Mouse (Mus musculus): ENCODE measurements at regions not wholly inside any gene's neighbourhood (a gene's known extent, or its start where the extent isn't known, plus 50 kb on each side); places are given as distances from the start of the nearest gene placed in this dataset.

DNA sequence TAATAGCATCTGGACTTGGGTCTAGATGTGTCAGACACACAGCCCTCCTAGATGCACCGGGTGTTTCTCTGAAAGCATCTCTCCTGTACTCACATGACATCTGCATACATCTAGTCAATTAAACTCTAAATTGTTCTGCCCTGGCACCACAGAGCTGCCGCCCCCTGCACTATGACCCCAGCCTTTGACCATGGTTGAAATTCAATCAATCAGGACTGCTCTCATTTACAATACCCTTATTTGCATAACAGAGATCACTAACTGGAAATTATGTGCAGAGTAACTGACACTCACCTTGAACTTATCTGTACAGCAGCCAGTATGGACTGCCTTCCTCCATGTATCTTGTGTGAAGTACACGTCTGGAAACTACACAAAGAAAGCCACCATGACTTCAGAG lies 193.5 kb upstream of the Arpp21 start:
- H3K9ac ChIP-seq (replicated peaks): no peak overlapping the region
- no peaks in the 10 kb centered on the region for H3K27me3 ChIP-seq

DNA sequence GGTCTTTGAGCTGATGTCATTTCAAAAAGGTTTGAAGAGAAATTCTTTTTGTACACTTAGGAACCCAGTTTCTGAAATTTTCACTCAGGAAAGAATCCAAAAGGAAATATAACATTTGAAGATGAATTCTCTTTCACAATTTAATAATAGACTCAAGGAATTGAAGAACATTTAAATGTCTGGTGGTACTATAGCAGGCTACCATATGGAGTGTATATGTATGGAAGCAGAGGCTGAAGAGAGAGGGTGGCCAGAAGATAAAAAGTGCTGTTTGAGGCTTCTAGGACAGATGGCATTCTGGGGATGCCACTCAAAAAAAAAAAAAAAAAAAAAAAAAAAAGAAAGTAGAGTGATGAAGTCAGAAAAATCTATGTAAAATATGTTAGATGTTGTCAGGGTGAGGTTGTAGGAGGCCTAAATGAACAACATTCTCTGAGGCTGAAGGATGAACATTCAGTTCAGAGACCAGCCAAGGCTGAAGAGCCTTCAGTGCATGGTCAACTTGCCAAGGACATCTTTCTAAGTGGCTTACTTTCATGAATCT lies 170.1 kb upstream of the Arpp21 start:
- ATAC-seq (replicated peaks): no peak
- 0 out of 2 replicates have a peak, but pooled peaks cover 8% of the 10 kb centered on the region for H3K9me3 ChIP-seq
- no peaks in the 10 kb centered on the region for H3K36me3 ChIP-seq
- no peaks in the 10 kb centered on the region for H3K27me3 ChIP-seq
- H3K4me1 ChIP-seq: no peaks in the 10 kb centered on the region
- H3K4me2 ChIP-seq (replicated peaks): no peak overlapping the region
- no peak overlapping the region for H3K4me3 ChIP-seq
- no peak overlapping the region for H3K27ac ChIP-seq (replicated peaks)
- H3K9ac ChIP-seq (replicated peaks): no peak overlapping the region

More for the DNA sequence above, 193.5 kb upstream of the Arpp21 start:
- H3K4me3 ChIP-seq: no peak overlapping the region
- 55% methylated on average over 3 of the region's 3 CpGs for WGBS
- no peaks in the 10 kb centered on the region for H3K36me3 ChIP-seq
- ATAC-seq (replicated peaks): no peak
- no peak overlapping the region for H3K27ac ChIP-seq (replicated peaks)
- H3K4me1 ChIP-seq: no peaks in the 10 kb centered on the region
- no peaks in the 10 kb centered on the region for H3K9me3 ChIP-seq
- H3K4me2 ChIP-seq (replicated peaks): no peak overlapping the region

DNA sequence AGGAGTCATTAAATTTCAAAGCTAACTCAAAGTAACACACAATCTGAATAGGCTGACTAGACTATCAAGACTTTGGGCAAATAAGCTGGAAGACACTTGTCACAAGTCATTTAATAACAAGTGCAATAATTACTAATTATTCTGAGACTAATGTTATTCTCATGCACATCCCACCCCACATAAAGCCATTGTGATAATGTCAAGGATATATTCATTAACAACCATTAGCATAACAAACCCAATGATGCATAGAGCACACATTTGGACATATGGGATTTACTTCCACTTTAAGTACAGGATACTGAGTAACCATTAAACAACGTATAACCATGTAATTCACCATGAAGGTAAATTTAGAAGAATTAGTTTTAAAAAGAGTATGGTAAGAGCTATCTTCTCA lies 135.0 kb upstream of the Arpp21 start:
- ATAC-seq (replicated peaks): no peak
- 79% methylated on average over 1 of the region's 1 CpGs for WGBS

DNA sequence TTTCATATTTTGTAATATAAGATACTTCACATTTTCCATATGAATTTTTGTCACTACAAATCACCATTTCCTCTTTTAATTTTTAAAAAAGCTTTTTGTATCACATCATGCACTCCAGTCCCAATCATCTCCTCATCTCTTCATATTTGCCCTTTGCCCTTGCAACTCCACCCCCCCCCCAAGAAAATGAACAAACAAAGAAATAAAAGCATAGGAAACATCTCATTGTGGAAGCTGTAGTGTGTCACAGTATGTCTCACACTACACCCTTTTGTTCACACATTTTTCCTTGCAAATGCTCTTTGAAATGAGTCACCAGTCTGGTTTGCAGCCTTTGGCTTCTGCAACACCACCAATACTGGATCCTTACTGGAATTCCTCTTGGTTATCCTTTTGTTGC lies 131.6 kb upstream of the Arpp21 start:
- no peak for ATAC-seq (replicated peaks)
- H3K27me3 ChIP-seq: no peaks in the 10 kb centered on the region
- no peaks in the 10 kb centered on the region for H3K36me3 ChIP-seq
- no peak overlapping the region for H3K4me2 ChIP-seq (replicated peaks)
- no peaks in the 10 kb centered on the region for H3K4me1 ChIP-seq
- H3K4me3 ChIP-seq: no peak overlapping the region
- H3K27ac ChIP-seq (replicated peaks): no peak overlapping the region
- no peaks in the 10 kb centered on the region for H3K9me3 ChIP-seq
- H3K9ac ChIP-seq (replicated peaks): no peak overlapping the region

More for the DNA sequence above, 135.0 kb upstream of the Arpp21 start:
- Histone ChIP-seq H3K27me3 (no peaks in the 10 kb centered on the region), H3K4me1 (no peaks in the 10 kb centered on the region), H3K4me2 (replicated peaks) (no peak overlapping the region), H3K4me3 (no peak overlapping the region), H3K9ac (replicated peaks) (no peak overlapping the region), H3K9me3 (no peaks in the 10 kb centered on the region), H3K27ac (replicated peaks) (no peak overlapping the region), H3K36me3 (no peaks in the 10 kb centered on the region)

DNA sequence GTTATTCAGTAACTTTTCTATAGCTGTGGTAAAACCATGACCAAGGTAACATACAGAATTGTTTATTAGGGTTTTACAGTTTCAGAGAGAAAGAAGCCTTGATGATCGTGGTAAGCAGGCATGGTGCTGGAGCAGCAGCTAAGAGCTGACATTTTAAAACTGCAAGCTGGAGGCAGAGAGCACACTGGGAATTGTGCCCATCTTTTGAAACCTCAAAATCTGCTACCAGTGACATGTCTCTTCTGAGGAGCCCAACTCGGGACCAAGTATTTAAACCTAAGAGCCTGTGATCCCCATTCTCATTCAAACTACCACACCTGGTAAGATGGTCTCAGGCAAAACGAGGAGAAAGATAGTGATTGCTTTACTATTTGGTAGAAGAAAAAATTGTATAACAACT lies 125.6 kb upstream of the Arpp21 start:
- Histone ChIP-seq H3K9ac (replicated peaks) (no peak overlapping the region), H3K4me2 (replicated peaks) (no peak overlapping the region), H3K27ac (replicated peaks) (peak overlapping the region; percentile 31; the same call in 1 of the 2 replicates), H3K27me3 (no peaks in the 10 kb centered on the region), H3K4me3 (no peak overlapping the region), H3K4me1 (peaks cover 11% of the 10 kb centered on the region), H3K36me3 (no peaks in the 10 kb centered on the region), H3K9me3 (no peaks in the 10 kb centered on the region)
- no peak for ATAC-seq (replicated peaks)
- WGBS: 70% methylated on average over 3 of the region's 3 CpGs

DNA sequence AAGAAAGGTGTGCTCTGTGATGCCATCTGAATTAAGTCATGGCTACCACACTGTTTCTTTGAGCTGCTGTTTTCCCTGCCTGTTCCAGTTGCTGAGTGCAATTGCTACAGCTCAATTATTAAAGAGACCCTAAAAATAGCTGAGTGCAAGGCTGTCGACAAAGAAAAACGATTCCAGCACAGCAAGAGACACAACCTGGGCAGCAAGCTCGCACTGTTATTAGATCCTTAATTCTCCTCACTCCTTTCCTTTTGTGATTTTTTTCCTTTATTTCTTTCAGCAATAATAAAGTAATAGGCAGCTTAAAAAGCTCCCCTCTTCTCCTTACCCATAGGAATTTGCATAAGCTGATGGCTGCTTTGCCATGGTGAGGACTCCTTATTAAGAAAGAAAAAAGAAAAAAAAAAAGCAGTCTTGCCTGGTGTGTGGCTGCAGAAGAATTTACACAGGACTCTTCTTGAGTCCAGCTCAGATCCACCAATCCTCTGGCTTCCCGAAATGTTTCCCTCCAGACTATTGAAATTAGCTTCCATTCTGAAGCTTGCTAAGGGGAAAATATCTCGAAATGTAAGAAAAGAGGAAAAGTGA lies 123.1 kb upstream of the Arpp21 start:
- Histone ChIP-seq H3K4me2 (replicated peaks) (no peak overlapping the region), H3K9ac (replicated peaks) (no peak overlapping the region), H3K27me3 (no peaks in the 10 kb centered on the region), H3K36me3 (no peaks in the 10 kb centered on the region), H3K9me3 (no peaks in the 10 kb centered on the region), H3K4me1 (peaks cover 11% of the 10 kb centered on the region), H3K27ac (replicated peaks) (peak overlapping the region; percentile 72), H3K4me3 (no peak overlapping the region)
- 4% methylated on average over 5 of the region's 5 CpGs for WGBS
- no peak for ATAC-seq (replicated peaks)

DNA sequence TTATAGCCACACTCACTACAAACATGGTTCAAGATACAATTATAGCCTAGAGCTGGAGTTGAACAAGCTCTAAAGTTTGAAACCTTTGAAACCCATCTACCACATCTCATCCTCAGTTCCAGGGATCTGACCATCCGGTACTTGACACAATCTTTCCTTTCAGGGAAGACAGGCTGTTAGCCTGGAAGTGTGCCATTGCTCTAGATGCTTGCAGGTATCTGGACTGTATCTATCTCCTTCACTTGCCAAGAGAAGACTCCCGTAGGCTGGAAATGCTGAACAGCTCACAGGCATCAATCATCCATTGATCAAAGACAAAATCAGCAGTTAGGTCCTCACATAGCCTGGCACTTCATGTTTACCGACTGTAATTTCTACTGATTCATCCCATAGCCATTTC lies 117.5 kb upstream of the Arpp21 start:
- H3K4me1 ChIP-seq: no peaks in the 10 kb centered on the region
- H3K9ac ChIP-seq (replicated peaks): no peak overlapping the region
- H3K27ac ChIP-seq (replicated peaks): no peak overlapping the region
- H3K27me3 ChIP-seq: no peaks in the 10 kb centered on the region
- H3K36me3 ChIP-seq: no peaks in the 10 kb centered on the region
- ATAC-seq (replicated peaks): no peak
- H3K4me3 ChIP-seq: no peak overlapping the region
- H3K4me2 ChIP-seq (replicated peaks): no peak overlapping the region
- WGBS: 80% methylated on average over 3 of the region's 3 CpGs
- no peaks in the 10 kb centered on the region for H3K9me3 ChIP-seq

DNA sequence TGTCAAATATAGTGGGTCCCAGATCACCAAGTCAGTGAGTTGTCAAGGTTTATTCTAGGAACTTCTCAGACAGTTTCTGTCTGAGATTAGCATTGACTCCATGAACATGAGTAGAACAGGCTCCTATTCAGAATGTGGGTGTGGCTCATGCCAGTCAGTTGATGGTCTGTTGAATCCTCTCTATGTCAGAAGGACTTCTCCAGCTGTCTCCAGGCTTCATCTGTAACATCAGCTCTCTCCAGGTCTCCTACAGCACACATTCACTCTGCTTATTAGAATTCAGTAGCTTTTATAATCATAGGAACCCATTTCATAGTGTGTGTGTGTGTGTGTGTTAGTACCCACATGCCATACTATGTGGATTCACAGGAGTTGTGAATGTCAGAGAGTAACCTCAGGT lies 113.2 kb upstream of the Arpp21 start:
- Histone ChIP-seq H3K9ac (replicated peaks) (no peak overlapping the region), H3K27me3 (no peaks in the 10 kb centered on the region), H3K27ac (replicated peaks) (no peak overlapping the region), H3K9me3 (no peaks in the 10 kb centered on the region), H3K36me3 (no peaks in the 10 kb centered on the region), H3K4me1 (no peaks in the 10 kb centered on the region), H3K4me2 (replicated peaks) (no peak overlapping the region), H3K4me3 (no peak overlapping the region)
- ATAC-seq (replicated peaks): no peak

DNA sequence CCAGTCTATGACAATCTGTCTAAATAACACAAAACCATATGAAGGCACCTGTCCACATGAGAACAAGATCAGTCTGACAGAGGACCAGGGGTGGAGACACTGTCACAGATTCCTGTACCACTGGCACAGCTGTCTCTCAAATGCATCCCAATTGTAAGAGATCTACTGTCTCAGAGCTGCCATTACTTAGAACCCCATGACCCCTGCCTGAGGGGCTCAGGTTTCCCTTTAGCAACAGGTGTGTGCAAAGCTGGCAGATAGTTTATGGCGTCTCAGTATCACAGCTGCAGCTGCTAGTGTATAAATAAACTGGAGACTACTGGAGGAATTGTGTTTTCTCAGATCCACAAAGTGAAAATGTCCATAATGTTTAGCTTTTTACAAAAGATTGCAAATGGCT lies 109.1 kb upstream of the Arpp21 start:
- no peak overlapping the region for H3K9ac ChIP-seq (replicated peaks)
- ATAC-seq (replicated peaks): no peak

DNA sequence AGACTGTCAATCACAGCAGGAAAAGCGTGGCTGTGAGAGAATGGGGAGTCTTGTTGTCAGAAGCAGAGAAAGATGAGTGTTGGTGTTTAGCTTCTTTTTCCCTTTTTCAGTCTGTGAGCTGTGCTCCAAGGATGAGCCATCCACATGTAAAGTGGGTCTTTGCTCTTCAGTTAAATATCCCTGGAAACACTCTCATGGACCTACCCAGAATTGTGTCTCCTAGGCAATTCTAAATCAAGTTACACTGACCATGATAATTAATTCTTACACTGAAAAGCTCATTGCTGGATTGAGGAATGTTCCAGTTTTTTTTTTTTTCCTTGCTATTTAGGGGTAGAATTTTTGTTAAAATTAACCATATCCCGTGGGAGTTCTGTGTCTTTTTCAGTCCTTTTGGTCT lies 104.6 kb upstream of the Arpp21 start:
- 69% methylated on average over 2 of the region's 2 CpGs for WGBS
- Histone ChIP-seq H3K9me3 (no peaks in the 10 kb centered on the region), H3K4me2 (replicated peaks) (no peak overlapping the region), H3K4me3 (no peak overlapping the region), H3K9ac (replicated peaks) (no peak overlapping the region), H3K27ac (replicated peaks) (no peak overlapping the region), H3K36me3 (no peaks in the 10 kb centered on the region), H3K4me1 (no peaks in the 10 kb centered on the region), H3K27me3 (no peaks in the 10 kb centered on the region)
- ATAC-seq (replicated peaks): no peak

More for the DNA sequence above, 109.1 kb upstream of the Arpp21 start:
- Histone ChIP-seq H3K27ac (replicated peaks) (no peak overlapping the region), H3K4me3 (no peak overlapping the region), H3K4me2 (replicated peaks) (no peak overlapping the region), H3K9me3 (no peaks in the 10 kb centered on the region), H3K4me1 (no peaks in the 10 kb centered on the region), H3K27me3 (no peaks in the 10 kb centered on the region), H3K36me3 (no peaks in the 10 kb centered on the region)
- WGBS: 71% methylated on average over 1 of the region's 1 CpGs

DNA sequence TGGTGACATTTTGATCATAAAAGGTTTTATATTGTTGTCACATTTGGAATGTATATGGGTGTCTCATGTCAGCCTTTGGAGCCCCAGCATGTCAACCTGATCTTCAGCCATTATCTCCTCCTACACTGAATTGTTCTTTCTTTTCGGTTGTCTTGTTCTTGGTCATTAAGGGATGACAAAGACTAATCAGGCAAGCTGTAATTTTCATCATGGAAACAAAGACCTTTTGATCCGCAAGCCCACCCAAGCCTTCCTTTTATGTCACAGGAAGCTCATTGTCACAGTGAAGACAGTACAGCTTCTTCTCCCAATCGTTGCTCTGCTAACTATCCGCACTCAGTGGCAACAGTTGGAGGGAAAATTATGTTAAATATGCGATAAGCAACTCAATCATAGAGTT lies 84.3 kb upstream of the Arpp21 start:
- no peak overlapping the region for H3K9ac ChIP-seq (replicated peaks)
- H3K4me2 ChIP-seq (replicated peaks): no peak overlapping the region
- no peaks in the 10 kb centered on the region for H3K9me3 ChIP-seq
- no peak for ATAC-seq (replicated peaks)
- H3K36me3 ChIP-seq: no peaks in the 10 kb centered on the region
- no peaks in the 10 kb centered on the region for H3K27me3 ChIP-seq
- 62% methylated on average over 5 of the region's 5 CpGs for WGBS
- H3K27ac ChIP-seq (replicated peaks): no peak overlapping the region
- no peaks in the 10 kb centered on the region for H3K4me1 ChIP-seq
- H3K4me3 ChIP-seq: no peak overlapping the region

DNA sequence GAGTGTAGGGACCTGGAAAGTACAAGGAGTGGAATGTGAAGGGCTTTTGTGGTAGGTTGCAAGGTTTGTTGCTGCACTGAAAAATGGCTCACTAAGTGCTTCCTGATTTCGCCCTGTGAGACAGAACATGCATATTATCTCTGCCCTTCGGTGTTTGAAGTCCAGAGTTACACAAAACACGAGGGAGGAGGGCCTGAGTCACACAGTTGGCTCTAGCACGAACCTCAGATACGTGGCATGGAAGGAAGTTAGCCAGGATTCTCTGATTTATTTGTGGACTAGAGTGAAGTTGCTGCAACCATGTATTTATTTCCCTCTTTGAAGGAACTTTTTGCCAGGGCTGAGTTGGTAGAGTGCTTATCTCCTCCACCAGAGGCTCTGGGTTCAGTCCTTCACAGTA lies 73.2 kb upstream of the Arpp21 start:
- H3K9me3 ChIP-seq: no peaks in the 10 kb centered on the region
- H3K4me3 ChIP-seq: no peak overlapping the region
- H3K4me1 ChIP-seq: no peaks in the 10 kb centered on the region
- 77% methylated on average over 5 of the region's 5 CpGs for WGBS
- H3K4me2 ChIP-seq (replicated peaks): no peak overlapping the region
- no peaks in the 10 kb centered on the region for H3K27me3 ChIP-seq
- no peak overlapping the region for H3K9ac ChIP-seq (replicated peaks)
- ATAC-seq (replicated peaks): no peak
- no peak overlapping the region for H3K27ac ChIP-seq (replicated peaks)
- no peaks in the 10 kb centered on the region for H3K36me3 ChIP-seq

DNA sequence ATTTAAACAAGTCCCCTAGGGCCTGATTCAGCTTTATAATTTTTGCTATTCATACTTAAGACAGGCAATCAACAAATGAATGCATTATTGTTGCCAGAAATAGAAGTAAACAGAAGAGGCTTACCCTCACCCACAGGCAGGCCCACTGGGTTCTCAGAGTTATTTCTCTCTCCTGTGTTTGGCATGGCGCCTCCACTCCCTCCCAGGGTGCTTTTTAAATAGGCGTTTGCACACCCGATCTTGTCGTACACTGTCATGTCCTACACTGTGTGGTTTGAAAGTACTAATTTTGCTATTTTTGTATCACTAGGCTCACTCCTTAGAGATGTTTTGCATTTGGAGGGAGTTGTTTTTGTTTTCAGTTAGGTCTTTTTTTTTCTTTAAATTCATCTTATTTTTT lies 72.1 kb upstream of the Arpp21 start:
- Histone ChIP-seq H3K9ac (replicated peaks) (no peak overlapping the region), H3K4me3 (no peak overlapping the region), H3K9me3 (no peaks in the 10 kb centered on the region), H3K4me2 (replicated peaks) (no peak overlapping the region), H3K27me3 (no peaks in the 10 kb centered on the region), H3K27ac (replicated peaks) (no peak overlapping the region), H3K36me3 (no peaks in the 10 kb centered on the region), H3K4me1 (no peaks in the 10 kb centered on the region)
- 57% methylated on average over 4 of the region's 4 CpGs for WGBS
- no peak for ATAC-seq (replicated peaks)
